Mouse (Mus musculus): ENCODE measurements around the gene Arsb. TPM values are rescaled to one million over a fixed set of nuclear protein-coding genes. Genes with fewer than 3 reads are reported as not detected.

Arsb gene
- total and polyA plus RNA-seq, 3 experiments: 0.01 to 0.05 TPM; not detected in 1

DNA sequence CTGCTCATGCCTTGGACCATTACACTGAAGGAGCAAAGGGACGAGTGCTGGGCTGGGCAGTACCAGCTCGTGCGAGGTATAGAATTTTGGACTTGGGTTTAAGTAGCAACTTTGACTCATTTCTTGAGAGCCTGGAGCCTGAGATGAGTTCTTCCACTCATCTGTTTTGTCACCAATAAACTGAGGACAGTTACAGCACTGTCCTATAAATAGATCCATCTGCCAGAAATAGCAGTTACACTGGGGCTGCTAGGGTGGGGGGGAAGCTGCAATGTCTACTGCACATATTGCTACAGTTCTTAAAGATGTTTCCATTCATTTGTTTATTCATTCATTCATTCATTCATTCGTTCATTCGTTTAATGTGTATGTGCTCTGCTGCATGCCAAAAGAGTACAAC, 115.6 kb downstream of the Arsb start:
- no peak for TF ChIP-seq GATA2 (IDR thresholded peaks at IDR 0.05; ENCODE audit: borderline replicate concordance, low read depth, low read length)
- TF ChIP-seq TAL1 (conservative IDR thresholded peaks at IDR 0.05; ENCODE audit: low read depth, low read length): no peak
- TF ChIP-seq CTCF (IDR thresholded peaks at IDR 0.05; ENCODE audit: low read depth, low read length): no peak
- TF ChIP-seq POLR2AphosphoS5 (IDR thresholded peaks at IDR 0.05; ENCODE audit: insufficient replicate concordance, low read depth, low read length): no peak
- no peak for TF ChIP-seq GATA1 (IDR thresholded peaks at IDR 0.05; ENCODE audit: borderline replicate concordance, low read length)
- DNase-seq (ENCODE audit: low spot score): no peak

DNA sequence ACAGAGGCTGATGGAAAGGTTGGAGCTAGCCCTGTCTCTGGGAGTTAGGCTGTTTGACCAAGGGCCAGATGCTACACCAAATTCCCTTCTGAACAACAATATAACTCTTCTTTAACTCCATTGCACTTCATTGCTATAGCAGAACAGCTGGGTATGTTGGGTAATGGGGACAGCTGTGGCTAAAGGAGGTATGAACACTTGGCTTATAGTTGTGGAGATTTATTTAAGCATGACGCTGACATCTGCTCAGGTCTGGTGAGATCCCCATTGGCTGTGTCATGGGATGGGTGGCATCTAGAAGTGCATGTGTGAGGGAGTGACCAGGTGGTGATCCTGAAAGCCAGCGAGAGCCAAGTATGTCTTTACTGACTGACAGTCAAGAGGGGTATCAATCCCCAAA, 116.8 kb downstream of the Arsb start:
- H3K9me3 ChIP-seq (replicated peaks): no peaks in the 10 kb centered on the region; the same call in 1 of the 2 replicates
- H3K4me1 ChIP-seq (ENCODE audit: insufficient read depth, low read depth, low read length): no peaks in the 10 kb centered on the region
- ATAC-seq (ENCODE audit: extremely low read depth, insufficient number of reproducible peaks, low FRiP score, poor library complexity, severe bottlenecking) (no peak), DNase-seq (ENCODE audit: low spot score) (no peak)
- H3K36me3 ChIP-seq (replicated peaks): no peaks in the 10 kb centered on the region
- H3K27me3 ChIP-seq (ENCODE audit: insufficient read depth, low read length): peaks cover 2% of the 10 kb centered on the region; the same call in 1 of the 2 replicates
- TF ChIP-seq GATA1 (IDR thresholded peaks at IDR 0.05; ENCODE audit: borderline replicate concordance, low read length) (no peak), GATA2 (IDR thresholded peaks at IDR 0.05; ENCODE audit: borderline replicate concordance, low read depth, low read length) (no peak), TAL1 (conservative IDR thresholded peaks at IDR 0.05; ENCODE audit: low read depth, low read length) (no peak), POLR2AphosphoS5 (IDR thresholded peaks at IDR 0.05; ENCODE audit: insufficient replicate concordance, low read depth, low read length) (no peak), CTCF (IDR thresholded peaks at IDR 0.05; ENCODE audit: low read depth, low read length) (no peak)
- no peak overlapping the region for H3K4me3 ChIP-seq (ENCODE audit: low read depth, low read length)

More for the DNA sequence above, 115.6 kb downstream of the Arsb start:
- Histone ChIP-seq H3K27me3 (ENCODE audit: insufficient read depth, low read length) (peaks cover 2% of the 10 kb centered on the region; the same call in 1 of the 2 replicates), H3K36me3 (replicated peaks) (no peaks in the 10 kb centered on the region), H3K4me1 (ENCODE audit: insufficient read depth, low read depth, low read length) (no peaks in the 10 kb centered on the region), H3K9me3 (replicated peaks) (no peaks in the 10 kb centered on the region; the same call in 1 of the 2 replicates), H3K4me3 (ENCODE audit: low read depth, low read length) (no peak overlapping the region)
- ATAC-seq (ENCODE audit: extremely low read depth, insufficient number of reproducible peaks, low FRiP score, poor library complexity, severe bottlenecking): no peak

DNA sequence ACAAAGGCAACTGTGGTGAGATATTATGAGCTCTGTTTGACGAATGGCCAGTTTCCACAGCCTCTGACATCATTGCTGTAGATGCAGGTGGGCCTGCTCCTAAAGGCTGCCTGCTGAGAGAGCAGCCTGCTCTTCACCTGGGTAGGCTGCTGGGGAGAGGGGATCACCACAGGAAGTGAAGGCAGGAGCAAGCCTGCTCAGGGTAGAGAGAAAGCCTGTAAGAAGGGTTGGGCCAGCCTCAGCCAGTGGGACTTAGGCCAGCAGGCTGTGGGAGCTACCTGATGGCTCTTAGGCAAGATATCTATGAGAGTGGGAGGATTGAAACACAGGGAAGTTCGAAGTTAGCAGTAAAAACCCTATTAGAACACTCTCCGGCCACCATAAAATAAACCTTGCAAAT, 117.5 kb downstream of the Arsb start:
- Histone ChIP-seq H3K9me3 (replicated peaks) (no peaks in the 10 kb centered on the region; the same call in 1 of the 2 replicates), H3K4me1 (ENCODE audit: insufficient read depth, low read depth, low read length) (no peaks in the 10 kb centered on the region), H3K27me3 (ENCODE audit: insufficient read depth, low read length) (peaks cover 2% of the 10 kb centered on the region; the same call in 1 of the 2 replicates), H3K4me3 (ENCODE audit: low read depth, low read length) (no peak overlapping the region), H3K36me3 (replicated peaks) (no peaks in the 10 kb centered on the region)
- ATAC-seq (ENCODE audit: extremely low read depth, insufficient number of reproducible peaks, low FRiP score, poor library complexity, severe bottlenecking) (no peak), DNase-seq (ENCODE audit: low spot score) (no peak)
- no peak for TF ChIP-seq CTCF (IDR thresholded peaks at IDR 0.05; ENCODE audit: low read depth, low read length)
- no peak for TF ChIP-seq GATA1 (IDR thresholded peaks at IDR 0.05; ENCODE audit: borderline replicate concordance, low read length)
- TF ChIP-seq POLR2AphosphoS5 (IDR thresholded peaks at IDR 0.05; ENCODE audit: insufficient replicate concordance, low read depth, low read length): no peak

DNA sequence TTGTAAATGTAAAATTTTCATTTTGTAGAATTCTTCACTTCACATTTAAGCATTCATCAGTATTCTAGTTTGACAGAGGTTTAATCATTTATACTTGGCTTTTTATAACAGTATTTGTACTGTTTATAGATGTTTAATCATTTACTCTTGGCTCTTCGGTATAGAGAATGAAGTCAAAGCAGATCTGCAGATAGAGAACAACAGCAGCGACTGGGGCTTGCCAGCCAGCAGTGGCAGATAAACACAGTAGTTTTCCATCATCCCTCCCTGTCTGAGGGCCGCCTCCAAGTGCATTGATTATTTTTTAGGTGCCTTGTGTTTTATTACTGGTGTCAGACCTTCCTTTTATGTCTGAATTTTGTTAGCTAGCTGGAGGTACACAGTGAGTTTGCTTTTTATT, 118.6 kb downstream of the Arsb start:
- TF ChIP-seq TAL1 (conservative IDR thresholded peaks at IDR 0.05; ENCODE audit: low read depth, low read length): no peak
- no peak for TF ChIP-seq CTCF (IDR thresholded peaks at IDR 0.05; ENCODE audit: low read depth, low read length)
- TF ChIP-seq POLR2AphosphoS5 (IDR thresholded peaks at IDR 0.05; ENCODE audit: insufficient replicate concordance, low read depth, low read length): no peak
- TF ChIP-seq GATA1 (IDR thresholded peaks at IDR 0.05; ENCODE audit: borderline replicate concordance, low read length): no peak
- no peak for TF ChIP-seq GATA2 (IDR thresholded peaks at IDR 0.05; ENCODE audit: borderline replicate concordance, low read depth, low read length)
- Histone ChIP-seq H3K27me3 (ENCODE audit: insufficient read depth, low read length) (peaks cover 2% of the 10 kb centered on the region; the same call in 1 of the 2 replicates), H3K4me3 (ENCODE audit: low read depth, low read length) (no peak overlapping the region), H3K9me3 (replicated peaks) (no peaks in the 10 kb centered on the region; the same call in 1 of the 2 replicates), H3K4me1 (ENCODE audit: insufficient read depth, low read depth, low read length) (no peaks in the 10 kb centered on the region), H3K36me3 (replicated peaks) (no peaks in the 10 kb centered on the region)
- DNase-seq (ENCODE audit: low spot score): no peak
- ATAC-seq (ENCODE audit: extremely low read depth, insufficient number of reproducible peaks, low FRiP score, poor library complexity, severe bottlenecking): no peak

DNA sequence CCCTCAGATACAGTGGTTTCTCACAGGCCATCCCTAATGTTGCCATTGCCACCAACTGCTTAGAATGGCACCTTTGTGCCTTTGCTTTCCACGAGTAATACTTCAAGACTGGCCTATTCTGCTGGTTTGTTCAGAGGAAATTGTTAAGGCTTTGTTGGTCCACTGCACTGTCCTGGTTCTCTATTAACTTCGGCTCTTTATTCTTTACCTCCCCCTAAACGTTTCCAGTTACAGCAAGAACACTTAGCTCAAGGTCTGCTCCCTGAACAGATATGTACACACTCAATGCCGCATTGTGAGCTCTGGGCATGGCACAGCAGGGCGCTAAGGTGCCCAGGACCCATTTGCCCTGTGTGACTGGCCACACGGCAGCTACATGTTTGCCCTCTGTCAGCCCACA, 119.8 kb downstream of the Arsb start:
- peaks cover 2% of the 10 kb centered on the region; the same call in 1 of the 2 replicates for H3K27me3 ChIP-seq (ENCODE audit: insufficient read depth, low read length)
- TF ChIP-seq POLR2AphosphoS5 (IDR thresholded peaks at IDR 0.05; ENCODE audit: insufficient replicate concordance, low read depth, low read length): no peak
- no peak for TF ChIP-seq CTCF (IDR thresholded peaks at IDR 0.05; ENCODE audit: low read depth, low read length)
- TF ChIP-seq GATA1 (IDR thresholded peaks at IDR 0.05; ENCODE audit: borderline replicate concordance, low read length): no peak
- no peak for TF ChIP-seq GATA2 (IDR thresholded peaks at IDR 0.05; ENCODE audit: borderline replicate concordance, low read depth, low read length)
- no peak for TF ChIP-seq TAL1 (conservative IDR thresholded peaks at IDR 0.05; ENCODE audit: low read depth, low read length)
- no peaks in the 10 kb centered on the region; the same call in 1 of the 2 replicates for H3K9me3 ChIP-seq (replicated peaks)
- no peak overlapping the region for H3K4me3 ChIP-seq (ENCODE audit: low read depth, low read length)
- ATAC-seq (ENCODE audit: extremely low read depth, insufficient number of reproducible peaks, low FRiP score, poor library complexity, severe bottlenecking): no peak
- no peaks in the 10 kb centered on the region for H3K4me1 ChIP-seq (ENCODE audit: insufficient read depth, low read depth, low read length)
- no peaks in the 10 kb centered on the region for H3K36me3 ChIP-seq (replicated peaks)
- DNase-seq (ENCODE audit: low spot score): no peak

DNA sequence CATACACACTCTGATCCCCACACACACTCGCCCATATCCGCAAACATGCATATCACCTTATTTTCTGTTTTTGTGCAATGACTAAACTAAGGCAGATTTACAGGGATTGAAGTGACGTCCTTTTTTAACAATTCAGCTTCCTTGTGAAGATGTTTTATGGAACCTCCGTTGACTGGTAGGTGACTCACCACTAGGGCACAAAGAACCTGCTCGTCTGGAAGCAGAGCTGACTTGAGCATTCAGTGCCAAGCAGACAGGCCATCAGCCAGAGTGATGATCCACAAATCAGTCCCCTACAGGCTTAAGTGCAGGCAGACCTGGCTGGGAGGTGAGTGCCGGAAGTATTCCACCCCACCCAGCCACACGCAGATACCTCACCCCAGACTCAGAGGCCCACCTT, 120.7 kb downstream of the Arsb start:
- H3K36me3 ChIP-seq (replicated peaks): no peaks in the 10 kb centered on the region
- H3K4me1 ChIP-seq (ENCODE audit: insufficient read depth, low read depth, low read length): no peaks in the 10 kb centered on the region
- DNase-seq (ENCODE audit: low spot score) (no peak), ATAC-seq (ENCODE audit: extremely low read depth, insufficient number of reproducible peaks, low FRiP score, poor library complexity, severe bottlenecking) (no peak)
- peaks cover 2% of the 10 kb centered on the region; the same call in 1 of the 2 replicates for H3K27me3 ChIP-seq (ENCODE audit: insufficient read depth, low read length)
- no peak overlapping the region for H3K4me3 ChIP-seq (ENCODE audit: low read depth, low read length)
- TF ChIP-seq POLR2AphosphoS5 (IDR thresholded peaks at IDR 0.05; ENCODE audit: insufficient replicate concordance, low read depth, low read length) (no peak), GATA1 (IDR thresholded peaks at IDR 0.05; ENCODE audit: borderline replicate concordance, low read length) (no peak), TAL1 (conservative IDR thresholded peaks at IDR 0.05; ENCODE audit: low read depth, low read length) (no peak), GATA2 (IDR thresholded peaks at IDR 0.05; ENCODE audit: borderline replicate concordance, low read depth, low read length) (no peak), CTCF (IDR thresholded peaks at IDR 0.05; ENCODE audit: low read depth, low read length) (no peak)
- H3K9me3 ChIP-seq (replicated peaks): no peaks in the 10 kb centered on the region; the same call in 1 of the 2 replicates

Data from G1E (cell line).